Mouse (Mus musculus): ENCODE measurements at regions not wholly inside any gene's neighbourhood (a gene's known extent, or its start where the extent isn't known, plus 50 kb on each side); places are given as distances from the start of the nearest gene placed in this dataset.
"Not testable (repeated sequence)": the region's sequence is repeated elsewhere in the genome, so short reads cannot be mapped to it uniquely, and the experiment has no call there.

DNA sequence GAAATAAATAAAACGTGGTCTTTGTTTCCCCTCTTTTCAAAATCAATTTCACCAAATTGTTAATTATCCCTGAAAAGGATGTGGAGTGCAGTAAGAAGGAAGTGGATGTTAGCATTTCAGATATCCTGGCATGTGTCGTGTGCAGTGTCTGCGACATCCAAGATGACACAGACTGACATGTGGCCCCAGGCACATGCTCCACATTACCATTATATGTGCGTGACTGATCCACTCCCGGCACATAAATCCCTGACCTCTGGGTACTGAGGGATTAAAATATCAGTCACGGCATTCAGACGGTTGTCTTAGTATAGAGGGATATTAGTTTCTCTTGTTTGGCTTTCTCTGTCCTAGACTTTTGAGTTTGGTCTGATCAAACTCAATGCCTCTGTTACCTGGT lies 168.0 kb upstream of the Slc25a13 start:
- WGBS, result 81% methylated on average over 7 of the region's 7 CpGs
- Histone ChIP-seq H3K36me3 (no peaks in the 10 kb centered on the region), H3K9me3 (no peaks in the 10 kb centered on the region), H3K4me3 (no peak overlapping the region), H3K9ac (no peak overlapping the region), H3K4me1 (0 out of 2 replicates have a peak, but pooled peaks cover 3% of the 10 kb centered on the region), H3K4me2 (no peak overlapping the region), H3K27ac (replicated peaks) (no peak overlapping the region), H3K27me3 (replicated peaks) (no peaks in the 10 kb centered on the region)
- no peak for ATAC-seq (ENCODE audit: extremely low read depth, insufficient number of reproducible peaks, low FRiP score, low TSS enrichment)

DNA sequence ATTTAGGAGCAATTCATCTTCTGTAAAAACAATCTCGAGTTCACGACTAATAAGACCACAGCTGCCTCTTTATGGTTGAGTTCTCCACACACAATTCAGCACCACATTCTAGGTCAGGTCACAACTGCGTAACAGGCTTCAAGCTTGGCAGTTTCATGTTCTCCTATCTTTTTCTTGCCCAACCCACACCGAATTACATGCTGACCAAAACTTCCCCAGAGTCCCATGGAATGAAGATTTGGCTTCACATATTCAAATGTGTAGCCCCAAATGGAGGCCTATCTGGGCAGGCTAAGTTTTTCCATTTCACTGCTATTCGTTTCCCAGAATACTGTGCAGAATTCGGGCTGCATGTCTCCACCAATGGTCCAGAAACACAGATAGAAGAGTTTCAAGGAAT lies 167.5 kb upstream of the Slc25a13 start:
- Histone ChIP-seq H3K9me3 (no peaks in the 10 kb centered on the region), H3K9ac (no peak overlapping the region), H3K27me3 (replicated peaks) (no peaks in the 10 kb centered on the region), H3K4me2 (no peak overlapping the region), H3K27ac (replicated peaks) (no peak overlapping the region), H3K4me3 (no peak overlapping the region), H3K36me3 (no peaks in the 10 kb centered on the region), H3K4me1 (0 out of 2 replicates have a peak, but pooled peaks cover 3% of the 10 kb centered on the region)
- no peak for ATAC-seq (ENCODE audit: extremely low read depth, insufficient number of reproducible peaks, low FRiP score, low TSS enrichment)
- 73% methylated on average over 6 of the region's 6 CpGs for WGBS

DNA sequence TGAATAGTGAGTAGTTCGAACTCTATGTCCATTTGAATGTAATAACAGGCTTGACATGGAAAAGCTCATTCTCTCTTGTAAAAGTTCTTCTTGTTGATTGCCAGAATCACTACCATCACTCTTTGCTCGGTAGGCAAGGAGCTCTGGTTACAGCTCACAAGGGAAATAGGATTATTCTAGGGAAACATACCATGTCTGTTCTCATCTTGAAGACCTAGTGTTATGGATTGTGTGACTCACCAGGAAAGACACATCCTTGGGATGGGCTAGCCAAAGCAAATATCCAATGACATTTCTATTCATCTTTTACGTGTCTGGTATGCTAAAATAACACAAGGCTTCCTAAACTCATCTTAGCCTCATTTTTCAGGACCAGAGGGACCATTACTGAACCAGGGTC lies 155.4 kb upstream of the Slc25a13 start:
- no peak for ATAC-seq (ENCODE audit: extremely low read depth, insufficient number of reproducible peaks, low FRiP score, low TSS enrichment)
- no peaks in the 10 kb centered on the region for H3K27me3 ChIP-seq (replicated peaks)
- H3K4me2 ChIP-seq, result no peak overlapping the region
- no peak overlapping the region for H3K27ac ChIP-seq (replicated peaks)
- no peak overlapping the region for H3K9ac ChIP-seq
- no peaks in the 10 kb centered on the region for H3K36me3 ChIP-seq
- H3K4me3 ChIP-seq, result no peak overlapping the region
- H3K9me3 ChIP-seq, result no peaks in the 10 kb centered on the region
- H3K4me1 ChIP-seq, result peaks cover 10% of the 10 kb centered on the region; the same call in 1 of the 2 replicates
- WGBS, result 69% methylated on average over 3 of the region's 3 CpGs

DNA sequence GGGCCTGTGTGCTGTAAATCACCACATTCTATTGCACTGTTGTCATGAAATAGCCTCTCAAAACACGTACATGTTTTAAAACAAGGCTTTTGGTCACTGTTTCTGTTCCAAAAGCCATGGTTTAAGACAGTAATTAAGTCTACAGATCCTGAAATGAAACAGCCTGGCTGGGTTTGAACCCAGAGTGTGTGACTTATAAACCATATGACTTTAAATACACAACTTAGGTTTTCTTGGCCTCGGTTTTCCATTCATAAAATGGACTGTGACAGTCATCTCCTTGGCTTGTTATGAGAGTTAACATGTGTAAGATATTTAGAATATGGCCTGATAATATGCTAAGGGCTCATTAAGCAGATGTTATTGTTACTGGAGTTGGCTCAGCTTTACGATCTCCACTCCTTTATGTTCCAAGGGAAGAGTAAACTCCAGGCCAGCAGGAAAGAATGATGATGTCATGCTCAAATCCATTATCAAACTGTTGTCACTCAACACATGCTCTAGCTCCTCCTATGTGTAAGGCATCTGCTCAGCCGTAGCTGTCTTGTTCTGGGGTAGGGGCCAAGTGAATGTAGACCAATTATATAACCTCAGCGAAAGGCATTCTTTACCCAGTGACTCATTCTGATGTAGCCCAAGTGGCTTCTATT lies 154.6 kb upstream of the Slc25a13 start:
- no peaks in the 10 kb centered on the region for H3K9me3 ChIP-seq
- H3K4me2 ChIP-seq, result 0 out of 2 replicates have a peak overlapping the region, but pooled peaks have one; percentile 8
- peak; percentile 84; the same call in 1 of the 2 replicates for ATAC-seq (ENCODE audit: extremely low read depth, insufficient number of reproducible peaks, low FRiP score, low TSS enrichment)
- WGBS, result 29% methylated on average over 5 of the region's 5 CpGs
- H3K4me1 ChIP-seq, result peaks cover 10% of the 10 kb centered on the region; the same call in 1 of the 2 replicates
- peak overlapping the region; percentile 12 for H3K27ac ChIP-seq (replicated peaks)
- H3K9ac ChIP-seq, result no peak overlapping the region
- no peaks in the 10 kb centered on the region for H3K36me3 ChIP-seq
- no peak overlapping the region for H3K4me3 ChIP-seq
- no peaks in the 10 kb centered on the region for H3K27me3 ChIP-seq (replicated peaks)

DNA sequence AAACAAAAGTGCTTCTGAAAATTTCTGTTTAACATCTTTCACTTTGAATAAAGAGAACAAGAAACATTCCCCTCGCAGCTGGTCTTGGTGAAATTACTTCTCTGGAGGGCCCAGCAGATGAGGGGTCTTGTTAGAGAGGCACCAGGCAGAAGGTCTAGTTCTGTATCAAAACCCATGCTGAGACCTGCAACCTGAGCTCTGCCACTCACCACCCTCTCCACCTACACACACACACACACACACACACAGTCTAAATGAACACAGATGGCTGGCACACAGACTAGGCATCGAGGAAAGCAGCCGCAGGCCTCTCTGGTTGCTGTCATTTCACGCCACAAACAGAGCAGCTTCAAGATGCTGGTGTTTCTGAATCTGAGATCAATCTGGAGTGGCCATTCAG lies 147.1 kb upstream of the Slc25a13 start:
- Histone ChIP-seq H3K9me3 (no peaks in the 10 kb centered on the region), H3K9ac (no peak overlapping the region), H3K36me3 (no peaks in the 10 kb centered on the region), H3K27me3 (replicated peaks) (no peaks in the 10 kb centered on the region), H3K4me1 (peaks cover 20% of the 10 kb centered on the region), H3K4me2 (no peak overlapping the region), H3K27ac (replicated peaks) (no peak overlapping the region), H3K4me3 (no peak overlapping the region)
- ATAC-seq (ENCODE audit: extremely low read depth, insufficient number of reproducible peaks, low FRiP score, low TSS enrichment), result no peak
- WGBS, result 30% methylated on average over 4 of the region's 4 CpGs

DNA sequence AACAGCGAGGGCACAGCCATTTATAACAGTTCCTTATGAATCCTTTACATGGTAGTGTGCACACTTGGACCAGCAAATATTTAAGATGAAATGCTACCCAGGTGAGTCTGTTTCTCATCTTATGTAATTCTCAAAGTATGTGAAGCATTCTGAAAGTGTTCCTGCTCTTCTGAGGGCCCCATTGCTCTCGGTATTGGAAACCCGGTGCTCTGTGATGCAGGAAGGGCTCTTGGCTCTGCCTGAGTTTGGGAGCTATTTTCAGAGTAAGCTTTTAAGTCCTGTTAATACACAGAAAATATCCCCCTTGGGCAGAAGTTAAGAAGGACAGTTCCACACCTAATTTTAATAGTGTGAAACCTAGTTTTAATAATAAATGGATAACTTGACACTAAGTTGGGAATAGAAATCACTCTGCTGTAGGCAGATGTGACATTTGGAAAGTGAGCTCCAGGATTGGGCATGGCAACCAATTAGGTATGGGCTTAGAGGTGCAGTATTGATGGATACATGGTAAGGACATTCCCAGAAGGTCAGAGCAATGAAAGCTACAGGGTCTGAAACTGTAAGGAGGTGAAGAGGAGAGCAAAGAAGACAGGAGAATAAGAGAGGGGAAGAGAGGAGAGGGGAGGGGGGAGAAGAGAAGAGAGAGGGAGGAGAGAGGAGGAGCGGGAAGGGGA lies 145.8 kb upstream of the Slc25a13 start:
- Histone ChIP-seq H3K36me3 (no peaks in the 10 kb centered on the region), H3K27ac (replicated peaks) (no peak overlapping the region), H3K27me3 (replicated peaks) (no peaks in the 10 kb centered on the region), H3K9ac (no peak overlapping the region), H3K4me1 (peaks cover 23% of the 10 kb centered on the region), H3K4me3 (no peak overlapping the region), H3K9me3 (no peaks in the 10 kb centered on the region), H3K4me2 (no peak overlapping the region)
- 52% methylated on average over 4 of the region's 4 CpGs for WGBS
- no peak for ATAC-seq (ENCODE audit: extremely low read depth, insufficient number of reproducible peaks, low FRiP score, low TSS enrichment)

DNA sequence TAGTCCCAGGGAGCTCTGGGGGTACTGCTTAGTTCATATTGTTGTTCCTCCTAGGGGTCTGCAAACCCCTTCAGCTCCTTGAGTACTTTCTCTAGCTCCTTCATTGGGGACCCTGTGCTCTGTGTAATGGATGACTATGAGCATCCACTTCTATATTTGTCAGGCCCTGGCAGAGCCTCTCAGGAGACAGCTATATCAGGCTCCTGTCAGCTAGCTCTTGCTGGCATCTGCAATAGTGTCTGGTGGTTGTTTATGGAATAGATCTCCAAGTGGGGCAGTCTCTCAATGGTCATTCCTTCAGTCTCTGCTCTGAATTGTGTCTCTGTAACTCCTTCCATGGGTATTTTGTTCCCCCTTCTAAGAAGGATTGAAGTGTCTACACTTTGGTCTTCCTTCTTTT lies 144.2 kb upstream of the Slc25a13 start:
- not testable (repeated sequence) for H3K4me2 ChIP-seq; ATAC-seq (ENCODE audit: extremely low read depth, insufficient number of reproducible peaks, low FRiP score, low TSS enrichment)

DNA sequence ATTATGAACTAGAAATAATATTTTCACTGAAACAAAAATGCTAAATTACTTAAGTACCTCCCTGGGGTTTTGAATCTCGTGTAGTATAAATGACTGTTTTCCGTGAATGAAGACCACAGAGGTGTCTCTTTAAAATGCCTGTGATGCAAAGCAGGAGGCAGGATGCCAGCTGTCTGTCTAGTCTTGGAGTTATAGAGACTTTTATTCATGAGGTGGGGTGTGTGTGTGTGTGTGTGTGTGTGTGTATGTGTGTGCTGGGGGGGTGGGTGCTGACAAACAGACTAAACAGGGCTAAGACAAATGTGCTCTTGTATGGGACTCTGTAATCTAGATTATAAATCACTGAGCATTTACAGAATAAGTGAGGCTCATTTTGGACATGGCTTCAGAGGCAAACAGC lies 140.5 kb upstream of the Slc25a13 start:
- Histone ChIP-seq H3K27ac (replicated peaks) (no peak overlapping the region), H3K9ac (no peak overlapping the region), H3K27me3 (replicated peaks) (no peaks in the 10 kb centered on the region), H3K9me3 (no peaks in the 10 kb centered on the region), H3K4me1 (peaks cover 22% of the 10 kb centered on the region), H3K4me3 (no peak overlapping the region), H3K36me3 (no peaks in the 10 kb centered on the region), H3K4me2 (no peak overlapping the region)
- WGBS, result 53% methylated on average over 2 of the region's 2 CpGs
- no peak for ATAC-seq (ENCODE audit: extremely low read depth, insufficient number of reproducible peaks, low FRiP score, low TSS enrichment)

More for the DNA sequence above, 144.2 kb upstream of the Slc25a13 start:
- not testable (repeated sequence) for H3K27me3 ChIP-seq (replicated peaks); H3K27ac ChIP-seq (replicated peaks); H3K9ac ChIP-seq; H3K4me3 ChIP-seq; H3K9me3 ChIP-seq; H3K36me3 ChIP-seq
- peaks cover 28% of the 10 kb centered on the region for H3K4me1 ChIP-seq

DNA sequence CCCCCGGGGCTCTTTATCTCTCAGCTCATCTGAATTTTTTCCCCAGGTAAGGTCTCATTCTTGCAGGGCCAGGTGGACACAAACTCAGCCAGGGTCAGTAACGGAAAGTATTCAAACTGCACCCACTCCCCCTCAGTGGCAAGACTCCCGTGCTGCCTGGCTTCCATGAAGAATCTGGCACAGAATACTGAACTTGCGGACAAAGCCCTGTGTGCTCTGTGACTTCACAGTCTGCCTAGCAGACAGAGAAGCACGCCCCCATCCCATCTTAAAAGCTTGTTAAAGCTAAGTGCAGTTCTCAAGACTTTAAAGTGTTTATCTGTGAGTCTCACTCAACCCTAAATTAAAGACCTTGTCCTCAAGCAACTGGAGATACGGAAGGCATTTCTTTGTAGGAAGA lies 140.0 kb upstream of the Slc25a13 start:
- Histone ChIP-seq H3K27me3 (replicated peaks) (no peaks in the 10 kb centered on the region), H3K36me3 (no peaks in the 10 kb centered on the region), H3K27ac (replicated peaks) (no peak overlapping the region), H3K4me2 (no peak overlapping the region), H3K9me3 (no peaks in the 10 kb centered on the region), H3K4me3 (no peak overlapping the region), H3K4me1 (peaks cover 17% of the 10 kb centered on the region), H3K9ac (no peak overlapping the region)
- no peak for ATAC-seq (ENCODE audit: extremely low read depth, insufficient number of reproducible peaks, low FRiP score, low TSS enrichment)
- WGBS, result 46% methylated on average over 6 of the region's 6 CpGs

DNA sequence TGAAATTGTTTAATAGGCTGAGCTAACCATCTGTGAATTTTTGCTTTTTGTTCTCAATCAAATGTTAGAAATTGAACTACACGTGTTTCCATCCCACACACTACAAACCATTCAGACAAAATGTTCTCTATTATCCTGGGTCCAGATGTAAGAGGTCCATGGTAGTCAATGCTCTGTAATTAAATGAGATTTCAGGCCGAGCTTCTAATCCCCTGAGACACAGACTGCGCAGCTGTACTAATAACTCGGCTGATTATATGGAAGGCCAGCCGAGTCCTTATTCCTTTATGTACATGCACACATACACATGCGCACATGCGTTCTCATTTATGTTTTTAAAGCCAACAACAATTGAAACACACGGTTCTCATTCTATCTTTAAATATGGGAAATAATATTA lies 118.3 kb upstream of the Slc25a13 start:
- no peak overlapping the region for H3K4me2 ChIP-seq
- no peak overlapping the region for H3K9ac ChIP-seq
- 0 out of 2 replicates have a peak, but pooled peaks cover 4% of the 10 kb centered on the region for H3K9me3 ChIP-seq
- H3K27ac ChIP-seq (replicated peaks), result no peak overlapping the region
- ATAC-seq (ENCODE audit: extremely low read depth, insufficient number of reproducible peaks, low FRiP score, low TSS enrichment), result no peak
- H3K27me3 ChIP-seq (replicated peaks), result no peaks in the 10 kb centered on the region
- 89% methylated on average over 8 of the region's 8 CpGs for WGBS
- no peaks in the 10 kb centered on the region for H3K36me3 ChIP-seq
- no peak overlapping the region for H3K4me3 ChIP-seq
- H3K4me1 ChIP-seq, result no peaks in the 10 kb centered on the region

DNA sequence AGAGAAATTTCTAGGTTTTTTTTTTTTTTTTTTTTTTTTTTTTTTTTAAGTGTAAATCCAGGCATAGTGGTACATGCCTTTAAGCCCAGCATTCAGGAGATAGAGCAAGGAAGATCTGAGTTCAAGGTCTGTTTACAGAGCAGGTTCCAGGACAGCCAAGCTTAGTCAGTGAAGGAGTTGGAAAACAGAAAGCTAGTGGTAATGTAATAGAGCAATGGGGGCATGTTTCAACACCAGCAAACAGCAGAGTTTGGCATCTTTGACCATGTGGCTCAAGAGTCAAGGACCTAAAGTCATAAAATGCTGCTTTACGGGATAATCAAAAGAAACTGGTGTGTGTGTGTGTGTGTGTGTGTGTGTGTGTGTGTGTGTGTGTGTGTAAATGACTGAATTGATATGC lies 113.3 kb upstream of the Slc25a13 start:
- Histone ChIP-seq H3K9ac (no peak overlapping the region), H3K27ac (replicated peaks) (no peak overlapping the region), H3K4me1 (no peaks in the 10 kb centered on the region), H3K27me3 (replicated peaks) (no peaks in the 10 kb centered on the region), H3K36me3 (no peaks in the 10 kb centered on the region), H3K4me3 (no peak overlapping the region), H3K4me2 (no peak overlapping the region), H3K9me3 (peaks cover 16% of the 10 kb centered on the region)
- no peak for ATAC-seq (ENCODE audit: extremely low read depth, insufficient number of reproducible peaks, low FRiP score, low TSS enrichment)
- WGBS, result 85% methylated on average over 1 of the region's 1 CpGs

DNA sequence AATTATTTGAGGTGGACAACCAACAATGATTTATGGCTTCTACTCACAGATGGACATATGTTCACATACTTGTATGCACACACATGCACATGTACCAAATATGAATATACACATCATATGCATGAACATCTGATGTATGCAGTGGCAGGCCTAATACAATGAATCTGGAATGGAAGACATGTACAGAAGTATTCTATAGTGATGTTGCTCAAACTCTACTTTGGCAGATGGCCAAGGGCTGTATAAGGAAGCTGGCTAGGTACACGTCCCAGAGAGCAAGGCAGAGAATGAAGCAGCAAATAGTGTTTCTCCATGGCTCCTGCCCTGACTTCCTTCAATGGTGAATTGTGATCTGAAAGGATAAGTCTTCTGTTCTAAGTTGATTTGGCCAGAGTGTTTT lies 108.5 kb upstream of the Slc25a13 start:
- H3K9ac ChIP-seq, result no peak overlapping the region
- no peak overlapping the region for H3K4me3 ChIP-seq
- H3K36me3 ChIP-seq, result no peaks in the 10 kb centered on the region
- 16% methylated on average over 1 of the region's 1 CpGs for WGBS
- ATAC-seq (ENCODE audit: extremely low read depth, insufficient number of reproducible peaks, low FRiP score, low TSS enrichment), result no peak
- H3K9me3 ChIP-seq, result peaks cover 12% of the 10 kb centered on the region
- no peak overlapping the region for H3K27ac ChIP-seq (replicated peaks)
- H3K4me2 ChIP-seq, result no peak overlapping the region
- no peaks in the 10 kb centered on the region for H3K27me3 ChIP-seq (replicated peaks)
- no peaks in the 10 kb centered on the region for H3K4me1 ChIP-seq

All from heart, embryonic 13.5 days (tissue).